Mouse (Mus musculus): ENCODE results near the gene Grm4. TPM values are rescaled to one million over a fixed set of nuclear protein-coding genes. Genes with fewer than 3 reads are reported as not detected.

The Grm4 gene
- total and polyA plus RNA-seq, 2 experiments: not detected

DNA sequence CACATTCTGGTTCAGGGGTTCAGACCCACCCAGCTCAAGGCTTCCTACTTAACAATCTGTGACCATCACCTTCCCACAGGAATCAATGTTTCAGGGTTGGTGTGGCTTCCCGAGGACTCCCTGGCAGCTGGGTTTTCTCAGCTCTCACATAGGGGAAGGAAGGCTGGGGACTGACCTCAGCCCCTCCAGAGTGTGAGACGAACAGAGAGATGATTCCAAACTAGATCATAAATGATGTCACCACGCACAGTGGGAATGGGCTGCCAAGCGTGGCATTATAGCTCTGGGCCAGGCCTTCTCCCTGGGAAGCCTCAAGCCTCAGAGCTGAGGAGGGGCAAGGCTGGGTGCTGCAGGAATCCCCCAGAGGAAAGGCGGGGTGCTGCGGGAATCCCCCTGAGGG is 96.8 kb downstream of the Grm4 start:
- no peak overlapping the region for H3K9ac ChIP-seq (ENCODE audit: low read depth, low read length)
- H3K27me3 ChIP-seq (ENCODE audit: control insufficient read depth, insufficient read depth, low read length): no peaks in the 10 kb centered on the region
- H3K4me3 ChIP-seq (ENCODE audit: insufficient read depth, low read depth, low read length): no peak overlapping the region
- TF ChIP-seq POLR2A (IDR thresholded peaks at IDR 0.05; ENCODE audit: extremely low read depth, insufficient read depth, low read length): no peak
- no peak for TF ChIP-seq CTCF (IDR thresholded peaks at IDR 0.05; ENCODE audit: low read depth, low read length)
- DNase-seq (ENCODE audit: extremely low read depth, low read depth, low spot score): no peak
- 83% methylated on average over 6 of the region's 6 CpGs for WGBS
- H3K27ac ChIP-seq (replicated peaks; ENCODE audit: insufficient read depth, low read depth, low read length): no peak overlapping the region
- no peaks in the 10 kb centered on the region for H3K4me1 ChIP-seq (ENCODE audit: control insufficient read depth, insufficient read depth, low read length)
- no peaks in the 10 kb centered on the region for H3K36me3 ChIP-seq (ENCODE audit: control insufficient read depth, insufficient read depth, low read length)
- H3K79me2 ChIP-seq (ENCODE audit: control insufficient read depth, insufficient read depth, low read length): no peaks in the 10 kb centered on the region

DNA sequence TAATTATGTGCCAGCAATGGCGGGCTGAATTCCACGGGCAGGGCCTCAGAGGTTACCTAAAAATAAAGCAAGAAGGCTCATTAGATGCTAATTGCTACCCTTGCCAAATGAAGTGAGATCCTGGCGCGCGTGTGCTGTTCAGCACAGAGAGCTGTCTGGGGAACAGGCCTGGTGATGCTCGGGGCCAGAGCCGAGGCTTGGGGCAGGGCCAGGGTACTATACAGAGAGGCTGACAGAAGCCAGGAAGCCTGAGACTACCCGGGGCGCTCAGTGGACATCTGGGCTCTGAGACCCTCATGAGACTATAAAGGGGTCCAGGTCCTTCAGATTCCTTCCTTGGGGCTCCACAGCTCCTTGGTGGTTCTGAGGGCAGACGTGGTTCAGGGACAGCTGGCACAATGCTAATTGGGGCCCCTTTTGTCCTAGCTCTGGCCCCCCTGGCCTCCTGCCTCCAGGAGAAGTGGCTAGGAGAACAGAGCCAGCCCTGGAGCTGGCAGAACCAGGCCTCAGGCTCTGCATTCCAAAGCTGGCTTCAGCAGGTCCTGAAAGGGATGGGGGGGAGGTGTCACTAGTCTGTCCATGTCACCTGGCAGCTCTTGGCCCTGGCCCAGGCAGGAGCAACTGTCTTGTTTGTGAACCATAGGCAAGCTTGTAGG is 98.3 kb downstream of the Grm4 start:
- H3K4me3 ChIP-seq (ENCODE audit: insufficient read depth, low read depth, low read length): no peak overlapping the region
- no peak overlapping the region for H3K27ac ChIP-seq (replicated peaks; ENCODE audit: insufficient read depth, low read depth, low read length)
- H3K9ac ChIP-seq (ENCODE audit: low read depth, low read length): no peak overlapping the region
- H3K4me1 ChIP-seq (ENCODE audit: control insufficient read depth, insufficient read depth, low read length): no peaks in the 10 kb centered on the region
- 67% methylated on average over 10 of the region's 10 CpGs for WGBS
- TF ChIP-seq CTCF (IDR thresholded peaks at IDR 0.05; ENCODE audit: low read depth, low read length): no peak
- TF ChIP-seq POLR2A (IDR thresholded peaks at IDR 0.05; ENCODE audit: extremely low read depth, insufficient read depth, low read length): no peak
- no peaks in the 10 kb centered on the region for H3K79me2 ChIP-seq (ENCODE audit: control insufficient read depth, insufficient read depth, low read length)
- no peaks in the 10 kb centered on the region for H3K27me3 ChIP-seq (ENCODE audit: control insufficient read depth, insufficient read depth, low read length)
- no peaks in the 10 kb centered on the region for H3K36me3 ChIP-seq (ENCODE audit: control insufficient read depth, insufficient read depth, low read length)
- DNase-seq (ENCODE audit: extremely low read depth, low read depth, low spot score): no peak

DNA sequence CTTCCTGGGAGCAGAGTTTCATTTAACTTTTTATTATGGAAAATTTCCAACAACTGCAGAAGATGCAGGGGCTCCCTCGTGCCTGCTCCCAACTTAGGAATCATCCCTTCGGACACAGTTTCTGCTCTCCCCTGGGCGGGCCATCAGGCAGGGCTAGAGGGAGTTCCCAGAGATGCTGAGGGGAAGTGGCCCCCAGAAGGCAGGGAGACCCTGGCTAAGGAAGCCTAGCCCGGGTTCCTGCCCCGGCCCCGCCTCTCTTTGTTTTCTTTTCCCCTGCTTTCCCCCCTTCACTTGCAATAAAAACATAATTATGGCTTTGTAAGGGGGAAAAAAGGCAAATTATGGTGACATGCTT is 98.9 kb downstream of the Grm4 start:
- no peak for DNase-seq (ENCODE audit: extremely low read depth, low read depth, low spot score)
- no peaks in the 10 kb centered on the region for H3K36me3 ChIP-seq (ENCODE audit: control insufficient read depth, insufficient read depth, low read length)
- no peaks in the 10 kb centered on the region for H3K27me3 ChIP-seq (ENCODE audit: control insufficient read depth, insufficient read depth, low read length)
- TF ChIP-seq POLR2A (IDR thresholded peaks at IDR 0.05; ENCODE audit: extremely low read depth, insufficient read depth, low read length): no peak
- no peak for TF ChIP-seq CTCF (IDR thresholded peaks at IDR 0.05; ENCODE audit: low read depth, low read length)
- H3K4me3 ChIP-seq (ENCODE audit: insufficient read depth, low read depth, low read length): no peak overlapping the region
- 50% methylated on average over 6 of the region's 6 CpGs for WGBS
- no peaks in the 10 kb centered on the region for H3K4me1 ChIP-seq (ENCODE audit: control insufficient read depth, insufficient read depth, low read length)
- H3K27ac ChIP-seq (replicated peaks; ENCODE audit: insufficient read depth, low read depth, low read length): no peak overlapping the region
- H3K79me2 ChIP-seq (ENCODE audit: control insufficient read depth, insufficient read depth, low read length): no peaks in the 10 kb centered on the region
- no peak overlapping the region for H3K9ac ChIP-seq (ENCODE audit: low read depth, low read length)

DNA sequence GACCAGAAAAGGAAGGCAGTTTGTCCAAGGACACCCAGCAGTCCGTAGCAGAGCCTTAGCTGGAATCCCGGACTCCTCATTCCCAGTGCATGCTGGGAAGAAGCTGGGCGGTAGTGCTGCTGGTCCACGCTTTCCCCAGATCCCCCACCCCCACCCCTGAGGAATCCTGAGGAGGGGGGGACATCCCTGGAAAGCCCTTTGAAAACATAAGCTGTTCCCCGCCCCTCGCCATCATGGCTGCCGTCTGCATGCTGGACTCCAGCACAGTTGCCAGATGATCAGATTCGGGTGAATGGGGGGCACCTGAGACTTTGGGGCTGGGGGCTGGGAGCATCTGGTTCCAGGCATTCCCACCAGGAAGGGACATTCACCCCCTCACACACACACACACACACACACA is 99.4 kb downstream of the Grm4 start:
- Histone ChIP-seq H3K27ac (replicated peaks; ENCODE audit: insufficient read depth, low read depth, low read length) (no peak overlapping the region), H3K4me1 (ENCODE audit: control insufficient read depth, insufficient read depth, low read length) (no peaks in the 10 kb centered on the region), H3K4me3 (ENCODE audit: insufficient read depth, low read depth, low read length) (no peak overlapping the region), H3K36me3 (ENCODE audit: control insufficient read depth, insufficient read depth, low read length) (no peaks in the 10 kb centered on the region), H3K9ac (ENCODE audit: low read depth, low read length) (no peak overlapping the region), H3K27me3 (ENCODE audit: control insufficient read depth, insufficient read depth, low read length) (no peaks in the 10 kb centered on the region), H3K79me2 (ENCODE audit: control insufficient read depth, insufficient read depth, low read length) (no peaks in the 10 kb centered on the region)
- no peak for DNase-seq (ENCODE audit: extremely low read depth, low read depth, low spot score)
- TF ChIP-seq POLR2A (IDR thresholded peaks at IDR 0.05; ENCODE audit: extremely low read depth, insufficient read depth, low read length) (no peak), CTCF (IDR thresholded peaks at IDR 0.05; ENCODE audit: low read depth, low read length) (no peak)
- 66% methylated on average over 8 of the region's 8 CpGs for WGBS

DNA sequence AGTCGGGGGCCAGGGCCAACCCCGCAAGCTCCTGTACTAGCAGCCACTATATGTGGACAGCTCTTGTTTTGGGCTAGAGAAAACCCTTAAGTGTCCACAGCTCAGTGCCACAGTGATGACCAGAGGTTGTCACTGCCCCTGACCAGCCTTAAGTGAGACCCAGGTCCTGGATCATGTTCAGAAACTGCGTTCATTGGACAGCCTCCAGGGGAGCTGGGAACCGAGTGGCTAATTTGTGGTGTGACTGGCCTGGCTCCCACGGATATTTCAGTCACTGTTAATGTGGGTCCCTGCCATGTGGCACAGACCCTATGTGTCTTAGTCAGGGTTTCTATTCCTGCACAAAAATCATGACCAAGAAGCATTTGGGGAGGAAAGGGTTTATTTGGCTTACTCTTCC is 112.2 kb downstream of the Grm4 start:
- no peak overlapping the region for H3K27ac ChIP-seq (replicated peaks; ENCODE audit: insufficient read depth, low read depth, low read length)
- H3K9ac ChIP-seq (ENCODE audit: low read depth, low read length): no peak overlapping the region
- no peaks in the 10 kb centered on the region for H3K36me3 ChIP-seq (ENCODE audit: control insufficient read depth, insufficient read depth, low read length)
- H3K4me3 ChIP-seq (ENCODE audit: insufficient read depth, low read depth, low read length): no peak overlapping the region
- 76% methylated on average over 5 of the region's 5 CpGs for WGBS
- H3K4me1 ChIP-seq (ENCODE audit: control insufficient read depth, insufficient read depth, low read length): no peaks in the 10 kb centered on the region
- no peak for TF ChIP-seq POLR2A (IDR thresholded peaks at IDR 0.05; ENCODE audit: extremely low read depth, insufficient read depth, low read length)
- TF ChIP-seq CTCF (IDR thresholded peaks at IDR 0.05; ENCODE audit: low read depth, low read length): no peak
- H3K79me2 ChIP-seq (ENCODE audit: control insufficient read depth, insufficient read depth, low read length): no peaks in the 10 kb centered on the region
- no peaks in the 10 kb centered on the region for H3K27me3 ChIP-seq (ENCODE audit: control insufficient read depth, insufficient read depth, low read length)
- DNase-seq (ENCODE audit: extremely low read depth, low read depth, low spot score): no peak

DNA sequence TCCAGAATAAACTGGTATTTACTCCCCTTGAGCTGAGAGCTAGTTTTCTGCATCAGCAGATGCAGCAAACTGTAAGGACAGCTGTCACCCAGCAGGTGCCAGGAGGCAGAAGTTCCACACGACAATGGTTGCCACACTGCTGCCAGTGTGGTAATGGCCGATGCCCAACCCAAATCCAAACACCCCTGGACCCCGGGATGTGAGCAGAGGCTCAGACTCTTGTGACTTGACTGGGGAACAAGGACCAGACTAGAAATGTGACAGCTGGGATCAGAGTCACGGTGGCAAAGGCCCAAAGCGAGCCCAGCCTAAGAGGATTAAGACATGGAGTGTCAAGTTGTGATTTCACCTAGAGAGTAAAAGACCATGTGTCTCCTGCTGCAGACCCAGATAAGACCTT is 112.7 kb downstream of the Grm4 start:
- 77% methylated on average over 5 of the region's 5 CpGs for WGBS
- Histone ChIP-seq H3K9ac (ENCODE audit: low read depth, low read length) (no peak overlapping the region), H3K79me2 (ENCODE audit: control insufficient read depth, insufficient read depth, low read length) (no peaks in the 10 kb centered on the region), H3K36me3 (ENCODE audit: control insufficient read depth, insufficient read depth, low read length) (no peaks in the 10 kb centered on the region), H3K4me1 (ENCODE audit: control insufficient read depth, insufficient read depth, low read length) (no peaks in the 10 kb centered on the region), H3K27ac (replicated peaks; ENCODE audit: insufficient read depth, low read depth, low read length) (no peak overlapping the region), H3K4me3 (ENCODE audit: insufficient read depth, low read depth, low read length) (no peak overlapping the region), H3K27me3 (ENCODE audit: control insufficient read depth, insufficient read depth, low read length) (no peaks in the 10 kb centered on the region)
- TF ChIP-seq CTCF (IDR thresholded peaks at IDR 0.05; ENCODE audit: low read depth, low read length) (no peak), POLR2A (IDR thresholded peaks at IDR 0.05; ENCODE audit: extremely low read depth, insufficient read depth, low read length) (no peak)
- no peak for DNase-seq (ENCODE audit: extremely low read depth, low read depth, low spot score)

Data from liver, adult 2 months (tissue).